Mouse (Mus musculus) thymus, postnatal 0 days (tissue): Measurements from ENCODE around the gene Bbc3. TPM values are rescaled to one million over a fixed set of nuclear protein-coding genes. Genes with fewer than 3 reads are reported as not detected.
"Not testable (repeated sequence)": the region's sequence is repeated elsewhere in the genome, so short reads cannot be mapped to it uniquely, and the experiment has no call there.

Experiments
- DNase-seq: peaks from one replicate; pipeline ENCODE4 v3.0.0-alpha.2; 2015; ENCODE audit warnings: low spot score
- polyA plus RNA-seq: library from polyadenylated mRNA; unstranded; fragments of >200 nt; fragmentation: Nextera tagmentation; extraction: Ambion mirVana; gene quantifications from 2 replicates; pipeline ENCODE4 v1.2.1, GENCODE M21; 2015

The Bbc3 gene
- polyA plus RNA-seq, 1 experiment from 2014 or later = 9.2 TPM

DNA sequence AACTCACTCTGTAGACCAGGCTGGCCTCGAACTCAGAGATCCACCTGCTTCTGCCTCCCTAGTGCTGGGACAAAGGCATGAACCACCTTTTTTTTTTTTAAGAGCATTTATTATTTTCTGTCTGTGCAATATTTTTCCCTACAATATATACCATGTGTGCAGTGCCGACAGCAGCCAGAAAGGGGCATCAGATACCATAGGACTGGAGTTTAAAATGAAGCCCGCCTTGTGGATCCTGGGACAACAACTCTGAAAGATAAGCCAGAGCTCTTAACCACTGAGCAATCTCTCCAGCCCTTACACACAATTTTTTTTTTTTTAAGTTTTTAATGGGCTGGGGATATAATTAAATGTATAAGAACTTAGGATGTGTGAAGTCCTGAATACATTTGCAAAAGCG lies 13.8 kb upstream of the Bbc3 start:
- DNase-seq = peak; percentile 64

DNA sequence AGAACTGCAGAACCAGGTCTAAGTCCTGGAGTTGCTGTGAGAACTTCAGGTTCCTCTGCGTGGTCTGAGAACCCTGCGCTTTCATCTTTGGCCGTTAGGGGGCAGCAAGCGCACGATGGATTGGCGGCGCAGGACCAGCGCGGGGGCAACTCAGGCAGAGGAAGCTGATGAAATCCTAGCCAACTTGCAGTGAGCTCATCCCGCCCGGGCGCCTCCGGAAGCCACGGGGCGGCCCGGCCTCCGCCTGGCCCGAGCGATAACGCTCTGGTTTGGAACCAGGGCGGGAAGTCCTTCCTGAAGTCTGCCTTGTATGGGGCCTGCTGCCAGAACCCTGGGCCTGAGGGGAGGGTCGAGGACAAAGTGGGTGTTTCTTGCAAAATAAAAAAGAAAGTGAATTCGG lies 13.4 kb upstream of the Bbc3 start:
- DNase-seq = peak; percentile 95

DNA sequence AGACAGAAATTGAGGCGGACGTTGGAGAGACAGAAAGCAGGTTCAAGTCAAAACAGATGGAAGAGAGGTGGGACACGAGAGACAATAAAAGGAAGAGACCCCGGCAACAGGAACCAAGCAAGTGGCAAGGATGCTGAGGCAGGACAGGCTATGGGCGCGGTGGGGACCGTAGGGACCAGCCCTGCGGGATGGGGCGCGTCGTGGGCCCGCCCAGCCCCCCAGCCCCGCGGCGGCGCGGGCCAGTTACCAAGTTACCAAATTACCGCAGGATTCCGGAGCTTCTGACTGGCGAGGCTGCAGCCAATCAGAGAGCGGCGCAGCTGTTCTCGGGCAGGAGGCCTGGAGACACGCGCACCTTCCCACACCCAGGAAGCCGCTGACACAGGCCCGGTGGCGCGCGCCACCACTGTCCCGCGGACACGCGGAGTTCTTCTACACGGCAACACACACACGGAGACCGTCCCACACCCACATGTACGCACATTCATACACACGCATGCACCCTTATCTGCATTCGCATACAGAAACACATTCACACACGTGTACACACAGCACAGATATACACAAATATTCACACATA lies 12.8 kb upstream of the Bbc3 start:
- peak; percentile 88 for DNase-seq

DNA sequence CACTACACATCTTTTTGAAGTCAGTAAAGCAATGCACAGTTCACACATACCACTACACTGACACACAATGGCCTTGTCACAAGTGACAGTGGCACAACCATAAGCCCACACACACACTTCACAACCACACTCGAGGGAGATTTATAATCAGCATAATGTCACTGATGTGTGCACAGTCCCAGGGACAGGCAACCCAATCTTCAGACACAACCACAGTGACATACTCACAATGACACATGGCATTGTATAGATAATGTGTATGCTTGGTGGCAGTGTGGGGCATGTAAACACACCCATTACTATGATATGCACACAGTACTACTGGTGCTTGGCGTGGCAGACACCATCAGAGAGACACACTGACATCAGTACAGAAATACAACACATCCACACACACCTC lies 12.0 kb upstream of the Bbc3 start:
- DNase-seq = no peak

DNA sequence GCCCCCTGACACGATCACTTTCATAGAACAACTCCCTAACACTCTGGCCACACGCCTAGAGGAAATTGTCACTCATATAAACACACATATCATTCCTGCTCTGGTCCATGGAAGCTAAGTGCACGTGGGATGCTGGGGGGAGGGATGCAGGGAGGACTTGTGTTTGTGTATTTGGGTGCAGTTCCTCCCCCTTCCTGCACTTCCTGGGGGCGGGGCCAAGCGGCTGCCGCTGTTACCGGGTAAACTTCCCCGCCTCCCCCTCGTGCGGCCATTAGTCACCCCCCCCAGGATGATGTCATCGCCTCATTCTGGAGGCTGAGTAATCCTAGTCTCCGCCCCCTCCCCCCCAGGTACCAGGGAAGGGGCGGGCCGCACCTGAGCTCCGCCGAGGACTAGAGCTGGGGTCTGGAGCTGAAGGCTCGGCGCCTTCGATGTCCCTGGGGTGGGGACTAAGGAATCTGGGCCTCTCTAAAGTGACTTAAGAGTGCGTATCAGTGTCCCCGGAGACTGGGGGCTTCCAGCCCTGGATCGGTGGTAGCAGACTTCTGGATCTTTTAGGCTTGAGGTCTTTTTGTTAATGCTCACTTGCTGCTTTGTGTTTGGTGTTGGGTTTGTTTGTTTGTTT lies 11.3 kb upstream of the Bbc3 start:
- peak; percentile 94 for DNase-seq

DNA sequence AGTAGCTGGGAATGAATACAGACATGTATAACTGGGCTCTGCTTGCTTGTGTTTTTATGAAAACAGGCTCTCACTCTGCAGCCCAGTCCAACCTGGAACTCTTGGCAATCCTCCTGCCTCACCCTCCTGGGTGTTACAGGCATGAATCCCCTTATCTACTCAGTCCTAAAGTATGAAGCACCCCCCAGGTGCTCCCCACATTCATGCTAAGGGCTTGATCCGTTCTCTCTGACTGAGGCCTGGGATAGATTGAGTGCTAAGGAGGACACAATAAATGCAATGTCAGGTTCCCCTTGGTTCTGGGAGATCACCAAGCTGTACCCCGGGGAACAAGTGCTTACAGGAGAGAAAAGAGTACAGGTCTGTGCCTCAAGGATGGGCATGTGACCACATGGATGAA lies 10.6 kb upstream of the Bbc3 start:
- DNase-seq = no peak

DNA sequence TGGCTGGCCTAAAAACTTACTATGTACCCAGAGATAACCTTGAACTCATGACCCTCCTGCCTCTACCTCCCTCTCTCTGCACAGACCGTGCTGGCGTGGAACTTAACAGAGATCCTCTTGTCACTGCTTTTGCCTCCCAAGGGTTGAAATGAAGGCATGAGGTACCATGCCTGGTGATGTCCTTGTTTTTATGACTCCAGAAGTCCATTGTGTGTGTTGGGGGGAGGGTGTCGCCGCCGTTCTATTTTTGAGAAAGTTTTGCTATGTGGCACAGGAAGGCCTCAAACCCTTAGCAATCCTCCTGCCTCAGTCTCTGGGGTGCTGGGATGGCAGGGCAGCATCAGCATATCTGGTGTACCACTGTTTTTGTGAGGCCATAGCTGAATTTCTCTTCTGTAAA lies 9.3 kb upstream of the Bbc3 start:
- no peak for DNase-seq

DNA sequence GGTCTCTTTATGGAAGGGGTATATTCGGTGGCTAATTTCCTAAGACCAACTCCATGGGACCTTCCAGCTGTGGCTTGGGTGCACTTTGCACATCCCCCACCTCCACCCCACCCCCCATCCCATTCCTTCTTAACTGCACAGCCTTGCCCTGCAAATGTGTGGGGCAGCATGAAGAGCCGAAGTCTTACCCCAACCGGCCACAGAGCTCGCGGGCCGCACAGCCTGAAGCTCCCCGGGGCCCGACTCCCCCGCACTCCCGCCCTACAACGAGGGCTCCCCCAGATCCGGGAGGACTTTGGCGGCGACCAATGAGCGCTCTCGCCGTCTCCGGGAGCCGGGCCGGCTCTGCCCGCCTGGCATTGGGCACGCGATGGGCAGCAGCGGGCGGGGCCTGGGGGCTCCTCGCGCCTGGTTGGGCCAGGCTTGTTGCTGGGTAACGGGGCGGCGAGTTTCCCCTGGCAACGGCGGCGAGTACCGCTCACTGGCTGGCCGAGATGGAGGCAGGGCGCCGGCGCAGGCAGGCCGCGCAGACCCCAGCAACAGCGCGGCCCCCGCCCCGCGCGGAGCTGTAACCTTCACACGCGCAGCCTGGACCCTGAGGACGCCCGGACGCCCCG lies 8.7 kb upstream of the Bbc3 start:
- peak; percentile 56 for DNase-seq

DNA sequence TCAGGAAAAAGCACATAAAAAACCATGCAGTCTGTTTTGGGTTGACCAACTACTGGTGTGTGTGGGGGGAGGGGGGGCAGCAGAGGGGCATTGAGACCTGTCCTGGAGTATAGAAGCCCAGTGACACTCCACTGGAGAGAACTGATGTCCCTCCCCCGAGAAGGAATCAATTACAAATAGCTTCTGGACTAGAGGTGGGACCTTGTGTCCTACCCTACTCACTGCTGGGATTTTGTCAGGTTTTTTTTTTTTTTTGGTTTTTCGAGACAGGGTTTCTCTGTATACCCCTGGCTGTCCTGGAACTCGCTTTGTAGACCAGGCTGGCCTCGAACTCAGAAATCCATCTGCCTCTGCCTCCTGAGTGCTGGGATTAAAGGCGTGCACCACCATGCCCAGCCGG lies 1.1 kb upstream of the Bbc3 start:
- DNase-seq = not testable (repeated sequence)

DNA sequence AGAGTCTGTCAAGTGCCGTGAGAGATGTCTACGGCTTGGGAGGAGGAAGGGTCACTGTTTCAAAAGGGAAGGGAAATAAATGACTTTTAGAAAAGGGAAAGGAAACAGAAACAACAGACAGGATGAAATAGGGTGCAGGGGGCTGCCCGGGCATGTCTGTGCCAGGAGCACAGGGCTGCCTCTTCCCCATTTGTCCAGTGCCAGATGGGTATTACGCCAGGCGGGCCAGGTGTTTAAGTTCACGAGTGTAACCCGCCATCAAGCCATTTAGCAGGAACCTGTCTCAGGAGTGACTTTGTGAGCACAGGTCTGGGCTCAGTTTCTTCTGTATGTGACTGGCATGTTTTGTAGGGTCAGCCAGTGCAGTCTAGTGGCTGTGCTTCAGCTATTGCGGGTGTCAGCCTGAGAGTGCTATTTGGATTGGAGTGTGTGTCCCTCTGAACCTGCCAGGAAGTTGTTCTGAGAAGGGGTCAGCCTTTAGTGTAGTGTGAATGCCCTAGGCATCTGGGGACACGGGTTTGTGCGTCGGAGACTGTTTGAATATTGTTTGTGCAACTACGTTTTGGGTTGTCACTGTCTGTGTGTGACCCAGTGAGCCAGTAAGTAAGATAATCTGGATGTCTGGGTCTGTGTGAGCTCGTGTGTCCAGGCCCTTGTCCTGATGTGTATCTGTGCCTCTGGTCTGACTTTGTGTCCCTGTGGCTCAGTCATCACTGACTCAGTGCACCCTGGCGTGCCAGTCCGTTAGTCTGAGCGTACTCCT lies 543 bp downstream of the Bbc3 start:
- DNase-seq = peak; percentile 22

DNA sequence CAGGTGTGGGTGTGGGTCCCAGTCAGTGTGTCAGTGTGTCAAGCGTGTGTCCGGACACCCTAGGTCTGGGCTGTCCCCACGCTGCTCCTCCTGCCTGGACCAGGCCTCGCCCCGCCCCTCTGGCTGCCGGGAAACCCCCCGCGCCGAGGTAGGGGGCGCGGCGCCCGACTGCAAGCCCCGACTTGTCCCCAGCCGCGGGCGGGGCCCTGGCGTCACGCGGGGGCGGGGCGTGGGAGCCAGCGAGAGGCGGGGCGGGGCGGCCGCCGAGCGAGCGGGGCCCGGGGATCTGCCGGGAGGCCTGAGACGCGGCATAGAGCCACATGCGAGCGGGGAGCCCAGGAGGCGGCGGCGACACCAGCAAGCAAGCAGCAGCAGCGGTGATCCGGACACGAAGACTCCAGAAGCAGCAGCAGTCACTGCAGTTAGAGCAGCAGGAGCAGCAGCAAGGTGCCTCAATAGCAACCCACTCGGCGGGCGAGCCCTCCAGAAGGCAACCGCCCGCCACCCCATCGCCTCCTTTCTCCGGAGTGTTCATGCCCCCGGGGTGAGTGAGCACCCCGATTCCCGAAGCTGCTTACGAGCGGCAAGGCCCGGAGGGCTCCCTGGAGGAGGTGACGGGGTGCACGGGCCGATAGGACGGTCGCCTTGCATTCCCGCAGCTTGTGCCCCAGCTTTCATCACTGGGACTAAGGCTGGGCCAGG lies 1.3 kb downstream of the Bbc3 start:
- peak; percentile 90 for DNase-seq

DNA sequence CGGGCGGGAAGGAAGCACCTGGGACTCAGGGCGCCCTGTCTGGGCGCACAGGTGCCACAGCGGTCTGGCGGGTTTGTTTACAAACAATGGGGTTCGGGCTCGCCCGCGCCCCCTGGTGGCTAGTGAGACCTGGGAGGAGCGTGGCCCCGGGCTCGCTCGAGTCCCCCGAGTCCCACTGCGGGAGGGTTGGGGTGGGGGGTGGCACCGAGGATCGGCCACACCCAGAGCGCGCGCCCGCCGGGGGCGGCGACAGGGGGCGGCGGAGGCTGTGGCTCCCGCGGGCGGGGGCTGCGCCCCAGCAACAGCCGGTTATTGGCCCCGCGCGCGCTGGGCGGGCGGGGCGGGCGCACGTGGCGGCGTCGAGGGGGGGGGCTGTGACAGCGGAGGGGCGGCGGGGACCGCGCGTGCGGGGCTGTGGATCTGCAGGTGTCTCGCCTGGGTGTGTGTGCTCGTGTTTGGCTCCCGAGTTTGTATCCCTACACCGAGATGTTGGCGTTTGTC lies 1.9 kb downstream of the Bbc3 start:
- peak; percentile 95 for DNase-seq

DNA sequence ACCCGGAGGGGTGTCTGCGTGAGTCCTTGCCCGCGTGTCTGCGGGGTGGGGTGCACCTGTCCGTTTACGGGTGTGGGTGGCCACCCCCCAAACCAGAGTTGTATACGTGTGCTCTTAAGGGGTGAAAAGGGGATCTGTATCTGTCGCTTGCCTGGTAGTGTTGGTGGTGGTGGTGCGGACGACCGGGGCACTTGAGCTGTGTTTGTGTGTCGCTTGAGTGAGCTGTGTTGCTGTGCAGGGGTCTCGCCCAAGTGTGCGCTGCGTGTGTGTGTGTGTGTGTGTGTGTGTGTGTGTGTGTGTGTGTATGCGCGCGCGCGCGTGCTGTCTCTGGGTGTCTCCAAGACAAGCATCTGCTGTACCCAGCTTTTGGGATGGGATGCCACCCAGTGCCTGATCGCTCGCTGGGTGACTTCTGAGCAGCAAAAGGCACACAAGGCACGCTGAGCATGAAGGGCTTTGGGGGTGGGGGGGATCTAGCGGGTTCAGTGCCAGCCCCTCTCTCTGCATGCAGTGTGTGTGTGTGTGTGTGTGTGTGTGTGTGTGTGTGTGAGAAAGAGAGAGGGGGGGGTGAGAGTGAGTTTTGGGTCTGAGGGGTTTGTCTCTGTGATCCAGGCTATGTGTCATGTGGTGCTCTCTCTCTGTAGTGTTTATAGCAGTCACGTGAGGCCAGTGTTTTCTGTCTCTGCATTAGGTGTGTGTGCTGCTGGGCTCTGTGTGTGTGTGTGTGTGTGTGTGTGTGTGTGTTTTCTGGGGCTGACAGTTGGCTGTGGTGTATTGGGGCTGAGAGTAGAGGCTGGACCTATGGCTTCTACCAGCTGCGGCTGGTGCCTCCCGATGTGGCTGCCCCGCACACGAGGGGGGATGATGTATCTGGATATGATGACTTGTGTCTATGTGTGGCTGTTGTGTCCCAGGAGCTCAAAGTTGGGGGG lies 2.6 kb downstream of the Bbc3 start:
- DNase-seq = peak; percentile 62

DNA sequence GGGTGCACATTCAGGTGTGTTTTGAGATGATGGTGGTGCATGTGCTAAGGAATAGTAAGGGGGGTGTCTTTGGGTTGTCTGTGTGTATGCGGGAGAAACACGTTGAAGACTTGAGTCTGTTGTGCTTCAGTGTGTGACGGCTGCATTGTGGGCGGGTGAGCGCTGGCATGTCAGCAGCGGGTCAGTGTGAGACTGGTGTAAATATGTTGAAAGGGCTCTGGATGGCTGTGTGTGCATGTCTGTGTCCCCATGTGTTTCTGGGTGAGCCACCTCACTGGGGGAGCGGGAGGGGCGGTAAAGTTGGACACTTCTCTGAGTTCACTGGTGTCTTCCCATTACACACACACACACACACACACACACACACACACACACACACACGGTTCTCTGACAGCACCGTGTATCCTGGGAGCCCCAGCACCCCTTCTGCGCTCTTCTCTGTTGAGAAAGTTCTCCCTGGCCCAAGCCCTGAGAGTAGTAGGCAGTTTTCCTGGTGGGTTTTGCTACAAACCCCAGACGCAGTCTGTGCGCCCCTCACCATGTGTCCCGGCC lies 3.3 kb downstream of the Bbc3 start:
- peak; percentile 22 for DNase-seq

DNA sequence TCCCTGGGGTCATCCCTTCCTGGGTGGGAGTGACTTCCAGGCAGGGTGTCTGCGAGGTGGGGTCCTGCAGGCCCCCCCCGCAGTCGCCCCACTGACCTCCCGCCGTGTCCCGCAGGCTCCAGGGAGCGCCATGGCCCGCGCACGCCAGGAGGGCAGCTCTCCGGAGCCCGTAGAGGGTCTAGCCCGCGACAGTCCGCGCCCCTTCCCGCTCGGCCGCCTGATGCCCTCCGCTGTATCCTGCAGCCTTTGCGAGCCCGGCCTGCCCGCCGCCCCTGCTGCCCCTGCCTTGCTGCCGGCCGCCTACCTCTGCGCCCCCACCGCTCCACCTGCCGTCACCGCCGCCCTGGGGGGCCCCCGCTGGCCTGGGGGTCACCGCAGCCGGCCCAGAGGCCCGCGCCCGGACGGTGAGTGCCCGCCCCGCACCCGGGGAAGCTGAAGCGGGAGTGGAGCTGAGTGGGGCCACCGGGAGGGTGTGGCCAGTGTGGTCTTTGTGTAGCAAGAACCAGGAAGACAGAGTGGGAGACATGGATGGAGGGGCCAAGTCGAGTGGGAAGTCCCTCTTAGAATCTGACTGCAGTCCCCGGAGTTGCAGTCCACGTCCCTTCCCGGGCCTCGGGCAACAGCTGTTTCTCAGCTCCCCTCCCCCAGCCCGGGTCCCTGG lies 3.9 kb downstream of the Bbc3 start:
- DNase-seq = no peak

DNA sequence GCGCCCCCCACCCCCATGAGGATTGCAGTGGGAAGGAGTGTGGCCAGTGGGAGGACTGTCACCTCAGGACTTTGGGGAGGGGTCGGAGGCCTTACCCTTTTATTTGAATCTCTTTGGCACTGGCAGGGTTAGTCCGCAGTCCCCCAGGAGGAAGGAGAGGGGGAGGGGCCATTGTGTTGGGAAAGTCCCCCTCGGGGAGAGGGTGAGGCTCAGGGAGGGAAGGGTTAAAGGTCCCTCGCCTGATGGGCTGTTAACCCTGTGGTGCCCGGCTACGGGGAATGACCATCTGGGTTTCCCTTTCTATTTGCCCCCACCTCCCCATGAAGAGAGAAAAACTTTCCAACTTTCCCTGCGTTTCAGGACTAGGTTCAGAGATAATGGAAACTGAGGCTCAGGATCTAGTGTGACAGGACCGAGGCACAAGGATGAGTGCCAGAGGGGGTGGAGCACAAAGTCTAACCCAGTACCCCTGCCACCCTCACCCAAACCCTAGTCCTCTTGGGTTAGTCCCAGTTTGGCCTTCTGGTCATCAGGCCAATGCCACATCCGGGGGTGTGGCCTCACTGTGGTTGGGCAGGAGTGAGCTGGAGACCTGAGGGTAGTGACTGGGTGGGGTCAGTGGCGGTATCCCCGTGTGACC lies 4.6 kb downstream of the Bbc3 start:
- DNase-seq = peak; percentile 14

DNA sequence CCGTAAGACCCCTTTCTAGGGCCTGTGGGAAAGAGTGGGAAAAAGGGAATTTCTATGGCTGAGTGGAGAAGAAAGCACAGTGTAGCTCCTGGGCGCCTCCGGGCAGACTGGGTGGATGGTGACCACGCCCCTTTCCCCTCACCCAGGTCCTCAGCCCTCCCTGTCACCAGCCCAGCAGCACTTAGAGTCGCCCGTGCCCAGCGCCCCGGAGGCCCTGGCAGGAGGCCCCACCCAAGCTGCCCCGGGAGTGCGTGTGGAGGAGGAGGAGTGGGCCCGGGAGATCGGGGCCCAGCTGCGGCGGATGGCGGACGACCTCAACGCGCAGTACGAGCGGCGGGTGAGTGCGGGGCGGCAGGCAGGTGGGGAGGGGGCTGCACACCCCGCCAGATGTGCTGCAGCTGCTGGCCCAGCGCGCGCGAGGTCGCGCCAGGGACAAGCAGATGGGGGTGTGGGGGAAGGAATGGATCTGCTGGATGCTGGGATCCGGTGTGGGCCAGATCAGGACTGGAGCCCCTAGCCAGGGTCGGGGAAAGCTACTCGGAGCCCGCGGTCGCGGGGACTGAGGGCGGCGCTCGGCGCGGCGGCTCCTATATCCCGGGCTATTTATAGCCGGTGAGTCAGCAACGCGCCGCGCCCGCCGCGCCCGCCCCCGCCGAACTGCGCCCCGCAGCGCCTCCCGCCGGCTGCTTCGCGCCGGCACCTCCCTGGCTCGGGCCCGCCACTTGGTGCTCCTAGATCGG lies 5.5 kb downstream of the Bbc3 start:
- peak; percentile 74 for DNase-seq

DNA sequence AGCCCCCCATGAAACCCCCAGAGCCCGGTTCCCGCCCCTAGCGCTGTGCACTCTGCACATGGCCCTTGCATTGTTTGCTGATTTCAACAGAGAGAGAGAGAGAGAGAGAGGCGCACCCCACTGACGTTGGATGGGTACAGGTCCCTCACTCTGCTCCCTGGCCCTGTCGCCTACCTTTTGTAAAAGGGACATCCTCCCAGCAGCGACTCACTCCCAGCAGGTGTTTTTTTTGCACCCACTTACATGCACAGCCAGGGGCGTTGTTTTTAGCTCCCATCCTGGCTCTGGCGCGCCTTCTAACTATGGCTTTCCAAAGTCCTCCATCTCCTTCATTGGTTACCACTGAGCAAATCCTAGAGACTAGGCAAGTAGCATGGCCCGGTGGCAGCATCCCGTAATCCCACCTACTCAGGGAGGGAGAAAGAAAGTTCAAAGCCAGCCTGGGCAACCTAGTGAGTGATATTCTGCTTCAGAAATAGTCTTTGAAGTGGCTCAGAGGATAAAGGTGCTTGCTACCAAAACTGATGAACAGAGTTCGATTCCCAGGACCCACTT lies 6.1 kb downstream of the Bbc3 start:
- DNase-seq = no peak
